In the genomic region with DNA sequence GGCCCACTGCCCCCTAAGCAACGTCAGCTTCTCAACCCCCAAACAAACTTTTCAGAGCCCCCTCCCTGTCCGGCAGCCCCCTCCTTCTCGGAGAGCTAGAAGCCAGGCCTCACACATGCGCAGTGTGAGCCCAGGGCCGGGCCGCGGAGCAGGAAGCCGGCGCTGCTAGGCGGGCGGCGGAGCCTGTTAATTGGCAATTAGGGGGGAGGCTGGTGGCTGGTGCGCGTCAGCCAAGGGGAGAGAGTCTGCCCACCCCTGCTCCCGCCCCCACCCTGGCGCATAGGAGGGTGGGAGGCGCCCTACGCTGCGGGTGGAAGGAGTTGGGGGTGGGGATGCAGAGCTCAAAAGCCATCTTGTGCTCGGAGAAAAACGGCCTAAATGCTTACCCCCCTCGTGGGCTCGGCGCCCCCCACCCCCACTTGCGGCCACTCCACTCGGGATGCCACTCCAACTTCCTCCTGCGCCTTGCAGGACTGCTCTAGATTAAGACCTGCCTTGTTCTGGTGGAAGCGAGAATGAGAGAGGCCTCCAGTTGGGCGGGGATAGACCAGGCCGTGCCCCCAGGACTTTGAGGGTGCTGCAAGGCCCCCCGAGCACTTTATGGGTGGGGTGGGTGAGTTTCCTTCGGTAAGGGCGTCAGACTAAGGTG, we compare ENCODE assay signal across 9 mouse cellular contexts. TPM values are rescaled to one million over a fixed set of nuclear protein-coding genes. Genes with fewer than 3 reads are reported as not detected.
A peak's percentile ranks its signal among the peaks of the same experiment; 100 is the strongest.
DNase-seq lines count a peak whose midpoint lies in the region; ATAC-seq and TF ChIP-seq lines count a peak whose summit lies in the region.
"Had no signal": no experiment of that assay in that cellular context is flagged by ENCODE, and none has a peak within 500 bp of the region (broad histone marks: within the 10 kb centered on the region; RNA-seq: fewer than 3 reads in every experiment).

No protein-coding gene starts in this region.

- WGBS in heart, postnatal 0 days: under 1% methylated on average over 25 of the region's 33 CpGs

- peak overlapping the region; percentile 47 for H3K9ac ChIP-seq in heart, postnatal 0 days (replicated peaks; ENCODE audit: low read depth, low read length)

- peak overlapping the region; percentile 41 for H3K4me3 ChIP-seq in embryonic fibroblast, embryonic 13.5 days (ENCODE audit: insufficient read depth, low read length)
- H3K4me3 ChIP-seq in heart, postnatal 0 days (ENCODE audit: low read depth, low read length): peak overlapping the region; percentile 46
- peak overlapping the region; percentile 78 for H3K4me3 ChIP-seq in testis, adult 2 months (ENCODE audit: control insufficient read depth, low read depth, low read length)

- no peaks in the 10 kb centered on the region for H3K36me3 ChIP-seq in heart, postnatal 0 days (replicated peaks; ENCODE audit: control insufficient read depth, insufficient read depth, low read length)
- H3K36me3 ChIP-seq in testis, adult 2 months (ENCODE audit: control insufficient read depth, insufficient read depth, low read length): no peaks in the 10 kb centered on the region

- no peak; the same call in 1 of the 2 replicates for TF ChIP-seq POLR2A in embryonic fibroblast, embryonic 13.5 days (IDR thresholded peaks at IDR 0.05; ENCODE audit: low read depth, low read length)
- no peak for TF ChIP-seq POLR2A in testis, adult 2 months (IDR thresholded peaks at IDR 0.05; ENCODE audit: control insufficient read depth, low read depth, low read length)

- H3K4me2 ChIP-seq in heart, postnatal 0 days (ENCODE audit: low read depth, low read length): peak overlapping the region; percentile 72

- no peaks in the 10 kb centered on the region for H3K4me1 ChIP-seq in embryonic fibroblast, embryonic 13.5 days (ENCODE audit: control insufficient read depth, insufficient read depth, low read length)
- H3K4me1 ChIP-seq in heart, postnatal 0 days (ENCODE audit: control insufficient read depth, insufficient read depth): peaks cover 25% of the 10 kb centered on the region
- peaks cover 13% of the 10 kb centered on the region for H3K4me1 ChIP-seq in testis, adult 2 months (ENCODE audit: control insufficient read depth, insufficient read depth, low read length)

- H3K9me3 ChIP-seq in heart, postnatal 0 days (replicated peaks; ENCODE audit: control insufficient read depth, low read length): no peaks in the 10 kb centered on the region

- peak; percentile 87 for ATAC-seq in heart, postnatal 0 days (ENCODE audit: insufficient read depth, low read depth)
- ATAC-seq in megakaryocyte progenitor cell, adult 5-6 weeks (replicated peaks; ENCODE audit: poor library complexity): peak; percentile 58

- no peak for TF ChIP-seq EP300 in heart, postnatal 0 days (IDR thresholded peaks at IDR 0.05; ENCODE audit: low read depth)

- peak; percentile 83 for DNase-seq in CD4-positive, CD25-positive, alpha-beta regulatory T cell, adult 2 months (ENCODE audit: low read depth, low spot score)
- peak; percentile 79 for DNase-seq in R1 (ENCODE audit: low read depth, low spot score)
- peak; percentile 30 for DNase-seq in heart, postnatal 0 days (ENCODE audit: low spot score)
- peak; percentile 94 for DNase-seq in kidney, postnatal 14 days
- DNase-seq in right cerebral cortex, postnatal 25 days: no peak

- TF ChIP-seq CTCF in embryonic fibroblast, embryonic 13.5 days (IDR thresholded peaks at IDR 0.05; ENCODE audit: borderline replicate concordance, insufficient read depth, low read length): no peak
- TF ChIP-seq CTCF in heart, postnatal 0 days (IDR thresholded peaks at IDR 0.05; ENCODE audit: low read depth): no peak
- TF ChIP-seq CTCF in testis, adult 2 months (IDR thresholded peaks at IDR 0.05; ENCODE audit: control insufficient read depth, insufficient read depth, insufficient replicate concordance, low read depth, low read length): no peak

- peaks cover 98% of the 10 kb centered on the region for H3K27me3 ChIP-seq in heart, postnatal 0 days (ENCODE audit: control insufficient read depth, insufficient read depth, low read length)
- peaks cover 12% of the 10 kb centered on the region for H3K27me3 ChIP-seq in testis, adult 2 months (ENCODE audit: control insufficient read depth, insufficient read depth, low read length)

- peak overlapping the region; percentile 92 for H3K27ac ChIP-seq in embryonic fibroblast, embryonic 13.5 days (ENCODE audit: insufficient read depth, low read length)
- H3K27ac ChIP-seq in heart, postnatal 0 days (ENCODE audit: low read depth): no peak overlapping the region
- peak overlapping the region; percentile 82 for H3K27ac ChIP-seq in testis, adult 2 months (ENCODE audit: control insufficient read depth, insufficient read depth, low read depth, low read length)

RNA-seq across cellular contexts. Expression of a gene that starts 1.2 kb away (rescaled TPM):
- 42.6 and 61.8 TPM in 2 replicates for polyA plus RNA-seq in embryonic fibroblast, embryonic 13.5 days (2011; ENCODE audit: insufficient read length, low read depth, missing spikeins)
- not detected in 2 replicates for total RNA-seq in heart, postnatal 0 days (2014; rRNA removed; ENCODE audit: low replicate concordance)
- 0.12 TPM in 1 of 2 replicates, not detected in the other for polyA plus RNA-seq in heart, postnatal 0 days (2015; fragmentation: Nextera tagmentation; extraction: Ambion mirVana)
- total RNA-seq in megakaryocyte progenitor cell, adult 5-6 weeks (2015): not detected in 2 replicates
- total RNA-seq in megakaryocyte progenitor cell, adult 5-6 weeks (2017): not detected in 2 replicates
- 1.0 and 1.1 TPM in 2 replicates for polyA plus RNA-seq in testis, adult 2 months (2012; rRNA removed)
- total RNA-seq: layer of hippocampus, postnatal 10 days had no signal

RNA-seq across cellular contexts. Expression of a gene that starts 8.9 kb away (rescaled TPM):
- polyA plus RNA-seq in embryonic fibroblast, embryonic 13.5 days (2011; ENCODE audit: insufficient read length, low read depth, missing spikeins): 28.5 and 45.5 TPM in 2 replicates
- not detected in 2 replicates for total RNA-seq in heart, postnatal 0 days (2014; rRNA removed; ENCODE audit: low replicate concordance)
- not detected in 2 replicates for polyA plus RNA-seq in heart, postnatal 0 days (2015; fragmentation: Nextera tagmentation; extraction: Ambion mirVana)
- not detected in 2 replicates for total RNA-seq in megakaryocyte progenitor cell, adult 5-6 weeks (2015)
- total RNA-seq in megakaryocyte progenitor cell, adult 5-6 weeks (2017): not detected in 2 replicates
- 0.15 and 0.34 TPM in 2 replicates for polyA plus RNA-seq in testis, adult 2 months (2012; rRNA removed)
- total RNA-seq: layer of hippocampus, postnatal 10 days had no signal

RNA-seq across cellular contexts. Expression of a gene that starts 19.4 kb away (rescaled TPM):
- 12.5 and 12.6 TPM in 2 replicates for polyA plus RNA-seq in embryonic fibroblast, embryonic 13.5 days (2011; ENCODE audit: insufficient read length, low read depth, missing spikeins)
- not detected in 2 replicates for total RNA-seq in heart, postnatal 0 days (2014; rRNA removed; ENCODE audit: low replicate concordance)
- polyA plus RNA-seq in heart, postnatal 0 days (2015; fragmentation: Nextera tagmentation; extraction: Ambion mirVana): 0.16 TPM in 1 of 2 replicates, not detected in the other
- not detected in 2 replicates for total RNA-seq in megakaryocyte progenitor cell, adult 5-6 weeks (2015)
- not detected in 2 replicates for total RNA-seq in megakaryocyte progenitor cell, adult 5-6 weeks (2017)
- polyA plus RNA-seq in testis, adult 2 months (2012; rRNA removed): 0.33 and 0.36 TPM in 2 replicates
- total RNA-seq: layer of hippocampus, postnatal 10 days had no signal

RNA-seq across cellular contexts. Expression of a gene that starts 23.1 kb away (rescaled TPM):
- 4.9 and 6.2 TPM in 2 replicates for polyA plus RNA-seq in embryonic fibroblast, embryonic 13.5 days (2011; ENCODE audit: insufficient read length, low read depth, missing spikeins)
- total RNA-seq in heart, postnatal 0 days (2014; rRNA removed; ENCODE audit: low replicate concordance): not detected in 2 replicates
- polyA plus RNA-seq in heart, postnatal 0 days (2015; fragmentation: Nextera tagmentation; extraction: Ambion mirVana): not detected in 2 replicates
- not detected in 2 replicates for total RNA-seq in megakaryocyte progenitor cell, adult 5-6 weeks (2015)
- total RNA-seq in megakaryocyte progenitor cell, adult 5-6 weeks (2017): not detected in 2 replicates
- 2.1 and 2.6 TPM in 2 replicates for polyA plus RNA-seq in testis, adult 2 months (2012; rRNA removed)
- total RNA-seq: layer of hippocampus, postnatal 10 days had no signal

RNA-seq across cellular contexts. Expression of a gene that starts 32.1 kb away (rescaled TPM):
- polyA plus RNA-seq in embryonic fibroblast, embryonic 13.5 days (2011; ENCODE audit: insufficient read length, low read depth, missing spikeins): 7.6 and 11.0 TPM in 2 replicates
- total RNA-seq in heart, postnatal 0 days (2014; rRNA removed; ENCODE audit: low replicate concordance): 0.15 TPM in 1 of 2 replicates, not detected in the other
- not detected in 2 replicates for polyA plus RNA-seq in heart, postnatal 0 days (2015; fragmentation: Nextera tagmentation; extraction: Ambion mirVana)
- total RNA-seq in megakaryocyte progenitor cell, adult 5-6 weeks (2015): not detected in 2 replicates
- total RNA-seq in megakaryocyte progenitor cell, adult 5-6 weeks (2017): not detected in 2 replicates
- 0.53 and 0.66 TPM in 2 replicates for polyA plus RNA-seq in testis, adult 2 months (2012; rRNA removed)
- total RNA-seq: layer of hippocampus, postnatal 10 days had no signal

Comparison
In these comparisons a context has a peak if more than half of its experiments do, and no peak if none do; other contexts are left out.
1. RNA of a gene that starts 1.2 kb away (polyA plus RNA-seq): 42.6 to 61.8 TPM in embryonic fibroblast, embryonic 13.5 days; 1.0 to 1.1 TPM in testis, adult 2 months and 0.12 TPM in heart, postnatal 0 days; every median in the first group is over 10 times any median in the second.
2. RNA of a gene that starts 8.9 kb away (polyA plus RNA-seq): 28.5 to 45.5 TPM in embryonic fibroblast, embryonic 13.5 days; 0.15 to 0.34 TPM in testis, adult 2 months and not detected in heart, postnatal 0 days; every median in the first group is over 10 times any median in the second.
3. Peak in every context shown above with its lines, with median percentiles within 50 percentile points of each other: H3K4me3 ChIP-seq.